Mouse (Mus musculus): ENCODE measurements around the gene Atp6v0e2.

Gene Atp6v0e2

DNA sequence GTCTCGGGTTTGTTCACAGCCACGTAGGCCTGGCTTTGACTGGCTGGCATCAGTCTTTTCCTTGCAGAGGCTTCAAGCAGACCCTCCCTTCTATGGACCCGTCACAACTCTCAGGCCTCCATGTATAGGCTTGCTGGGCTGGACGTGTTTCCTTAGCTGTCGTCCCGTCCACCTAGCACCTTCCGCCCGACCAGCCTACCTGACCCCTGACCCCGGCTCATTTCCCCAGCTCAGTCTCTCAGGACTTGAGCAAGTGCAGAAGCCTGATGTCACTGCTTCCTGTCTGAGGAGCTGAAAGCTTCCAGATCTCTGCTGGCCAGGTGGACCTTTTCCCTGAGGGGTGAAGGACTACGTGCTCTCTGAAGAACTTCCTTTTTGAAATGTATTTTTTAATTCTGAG is 35.9 kb downstream of the Atp6v0e2 start:
- no peak for DNase-seq (ENCODE audit: low read depth, low spot score)

DNA sequence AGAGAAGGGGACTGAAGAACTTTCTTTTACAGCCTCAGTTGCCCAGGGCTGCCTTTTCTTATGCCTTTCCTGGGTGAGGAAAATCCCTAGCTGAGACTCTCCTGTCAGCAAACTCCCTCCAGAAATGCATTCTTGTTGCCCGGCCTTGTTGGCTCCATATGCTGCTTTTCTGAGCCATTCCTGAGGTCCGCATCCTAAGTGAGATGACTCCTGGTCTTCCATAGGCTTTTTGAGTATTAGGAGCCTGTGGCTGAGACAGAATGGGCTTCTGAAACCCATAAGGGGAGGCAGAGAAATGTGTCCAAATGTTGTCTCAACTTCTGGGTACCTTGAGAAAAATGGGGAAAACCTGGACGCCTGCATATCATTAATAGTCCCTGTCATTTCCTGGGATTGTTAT is 36.6 kb downstream of the Atp6v0e2 start:
- DNase-seq (ENCODE audit: low read depth, low spot score), result no peak

DNA sequence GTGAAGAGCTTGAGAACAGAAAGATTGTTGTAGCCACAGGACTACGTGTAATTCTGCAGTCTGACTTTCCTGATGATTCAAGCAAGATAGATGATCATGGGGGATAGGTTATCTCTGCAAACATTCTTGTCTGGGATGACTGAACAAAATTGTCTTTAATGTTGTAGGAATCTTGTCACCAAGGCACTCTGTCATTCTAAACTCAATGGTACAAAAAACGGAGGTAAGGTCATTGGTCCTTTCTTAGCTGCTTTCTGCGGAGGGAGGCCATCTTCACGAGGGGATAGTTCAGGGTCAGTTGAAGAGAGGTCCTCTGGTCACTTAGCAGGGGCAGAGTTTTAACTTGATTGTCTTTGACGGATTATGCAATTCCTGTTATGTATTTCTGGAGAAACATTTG is 41.3 kb downstream of the Atp6v0e2 start:
- DNase-seq (ENCODE audit: low read depth, low spot score), result no peak

DNA sequence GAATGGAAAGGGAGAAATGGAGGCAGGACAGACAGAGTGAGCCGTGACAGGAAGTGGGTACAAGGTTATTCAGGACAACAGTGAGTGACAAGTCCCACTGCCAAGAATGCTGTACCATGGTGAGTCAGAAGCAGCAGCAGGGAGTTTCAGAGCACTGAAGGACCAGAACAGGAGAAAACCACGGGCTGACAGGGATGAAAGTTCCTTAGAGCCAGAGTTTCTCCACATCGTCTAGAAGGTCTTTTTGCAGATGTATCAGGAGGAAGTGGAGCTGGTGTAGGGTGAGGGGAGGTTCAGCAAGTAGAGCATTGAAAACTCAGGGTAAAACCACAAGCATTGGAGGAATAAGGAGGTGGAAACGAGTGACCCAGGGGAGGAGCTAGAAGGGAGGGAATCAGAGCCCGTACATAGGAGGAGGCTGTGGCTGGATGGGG is 41.8 kb downstream of the Atp6v0e2 start:
- DNase-seq (ENCODE audit: low read depth, low spot score), result no peak

DNA sequence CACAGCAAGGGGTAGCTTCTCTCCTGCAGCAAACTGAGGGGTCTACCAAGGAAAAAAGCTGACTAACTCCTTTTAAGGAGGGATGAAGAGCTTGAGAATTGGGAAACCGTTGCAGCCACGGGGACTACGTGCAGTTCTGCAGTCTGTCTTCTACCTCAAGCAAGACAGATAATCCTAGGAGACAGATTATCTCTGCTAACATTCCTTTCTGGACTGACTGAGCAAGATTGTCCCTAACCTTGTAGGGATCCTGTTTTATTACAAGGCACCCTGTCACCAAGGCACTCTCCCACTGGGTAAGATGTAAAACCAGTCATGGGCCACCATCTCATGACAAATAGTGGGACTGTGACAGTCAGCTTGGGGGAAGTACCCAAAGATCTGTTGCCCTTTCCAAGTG is 43.8 kb downstream of the Atp6v0e2 start:
- no peak for DNase-seq (ENCODE audit: low read depth, low spot score)

DNA sequence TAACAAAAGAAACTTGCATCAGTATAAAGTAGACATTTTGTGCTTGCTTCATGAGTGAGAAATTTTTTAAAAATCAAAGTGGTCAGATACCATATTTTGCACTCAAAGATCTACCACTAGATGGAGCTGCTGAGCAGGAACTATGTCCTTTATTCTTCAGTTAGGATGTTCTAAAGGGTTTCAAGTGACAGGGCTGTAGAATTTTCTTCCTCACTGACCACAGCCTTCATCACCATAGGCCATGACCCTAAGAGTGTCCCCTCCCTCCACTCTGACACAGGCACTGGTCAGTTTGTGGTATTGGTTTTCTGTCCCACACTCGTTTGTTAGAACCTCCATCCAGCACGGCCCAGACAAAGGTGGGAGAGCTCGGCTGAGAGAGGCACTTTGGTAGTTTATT is 44.6 kb downstream of the Atp6v0e2 start:
- peak; percentile 51 for DNase-seq (ENCODE audit: low read depth, low spot score)

DNA sequence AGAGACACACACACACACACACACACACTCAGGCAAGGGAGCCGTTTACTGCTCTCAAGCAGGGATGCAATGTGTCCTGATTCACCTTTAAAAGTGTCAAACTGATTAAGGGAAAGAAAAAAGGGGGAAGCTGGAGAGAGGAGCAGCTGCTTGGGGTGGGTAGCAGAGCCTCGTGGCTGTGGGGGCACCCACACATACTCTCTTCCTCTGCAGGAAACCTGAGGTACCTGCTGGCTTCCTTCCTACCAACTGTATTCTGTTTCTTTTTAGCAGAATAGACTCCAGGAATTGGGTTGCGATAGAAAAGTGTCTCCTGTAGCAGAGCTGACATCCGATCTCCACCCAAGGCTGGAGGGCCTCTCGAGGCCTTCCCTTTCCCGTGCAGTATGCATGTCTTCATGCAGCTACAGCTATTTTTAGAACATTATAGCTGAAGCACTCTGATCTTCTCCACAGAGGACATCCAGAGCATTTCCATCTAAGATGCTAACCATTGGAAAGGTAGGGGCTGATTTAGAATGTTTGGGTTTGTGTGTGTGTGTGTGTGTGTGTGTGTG is 51.9 kb downstream of the Atp6v0e2 start, which contains the start of gene Gm45021:
Gm45021 (plus strand) TSS at position 417 of the 557 bp plus-strand sequence.
- DNase-seq (ENCODE audit: low read depth, low spot score), result no peak

All from ES-CJ7 (cell line).